Mouse (Mus musculus): ENCODE measurements at regions not wholly inside any gene's neighbourhood (a gene's known extent, or its start where the extent isn't known, plus 50 kb on each side); places are given as distances from the start of the nearest gene placed in this dataset.

DNA sequence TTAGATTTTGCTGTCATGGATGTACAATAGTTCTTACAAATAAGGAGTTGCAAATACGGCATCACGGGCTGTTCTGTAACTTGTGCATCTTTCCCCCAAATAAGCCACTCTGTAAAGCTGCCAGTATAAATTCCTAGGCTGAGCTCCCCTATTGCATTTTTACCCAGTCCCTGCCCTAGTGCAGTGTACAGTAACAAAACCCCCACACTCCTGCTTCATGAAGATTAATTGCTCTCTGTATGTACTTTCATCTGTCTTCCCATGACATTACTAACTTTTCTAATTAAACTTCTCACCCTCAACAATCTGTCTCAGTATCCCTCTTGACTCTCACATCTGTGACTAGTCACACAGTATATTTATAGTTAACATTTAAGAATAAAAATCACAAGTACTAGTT lies 73.4 kb downstream of the Tm4sf1 start:
- no peak for DNase-seq

DNA sequence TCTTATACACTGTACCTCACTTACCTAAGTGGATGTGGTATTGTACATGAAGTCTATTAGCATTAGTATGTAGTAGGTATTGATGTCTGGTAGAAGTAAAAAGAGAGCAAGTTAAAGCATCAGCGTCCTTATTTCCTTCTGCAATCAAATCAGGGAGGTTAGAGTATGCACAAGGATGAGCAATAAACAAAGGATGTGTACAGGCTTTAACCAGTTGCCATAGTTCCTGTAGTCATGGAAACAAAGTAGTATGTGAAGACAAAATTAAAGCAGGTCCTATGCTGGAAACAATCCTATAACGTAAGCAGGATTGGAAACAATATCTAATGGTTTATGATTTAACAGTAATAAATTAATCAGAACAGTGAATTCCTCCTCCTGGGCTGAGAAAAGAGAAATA lies 78.0 kb downstream of the Tm4sf1 start:
- intact Hi-C loops (cut with DNase I), result no loop called here
- no peak for TF ChIP-seq CTCF (IDR thresholded peaks at IDR 0.05)
- DNase-seq, result no peak
- no peak overlapping the region for H3K4me3 ChIP-seq
- H3K27ac ChIP-seq, result no peak overlapping the region

More for the DNA sequence above, 73.4 kb downstream of the Tm4sf1 start:
- intact Hi-C loops (cut with DNase I), result no loop called here
- H3K4me3 ChIP-seq, result no peak overlapping the region
- no peak overlapping the region for H3K27ac ChIP-seq
- TF ChIP-seq CTCF (IDR thresholded peaks at IDR 0.05), result no peak

DNA sequence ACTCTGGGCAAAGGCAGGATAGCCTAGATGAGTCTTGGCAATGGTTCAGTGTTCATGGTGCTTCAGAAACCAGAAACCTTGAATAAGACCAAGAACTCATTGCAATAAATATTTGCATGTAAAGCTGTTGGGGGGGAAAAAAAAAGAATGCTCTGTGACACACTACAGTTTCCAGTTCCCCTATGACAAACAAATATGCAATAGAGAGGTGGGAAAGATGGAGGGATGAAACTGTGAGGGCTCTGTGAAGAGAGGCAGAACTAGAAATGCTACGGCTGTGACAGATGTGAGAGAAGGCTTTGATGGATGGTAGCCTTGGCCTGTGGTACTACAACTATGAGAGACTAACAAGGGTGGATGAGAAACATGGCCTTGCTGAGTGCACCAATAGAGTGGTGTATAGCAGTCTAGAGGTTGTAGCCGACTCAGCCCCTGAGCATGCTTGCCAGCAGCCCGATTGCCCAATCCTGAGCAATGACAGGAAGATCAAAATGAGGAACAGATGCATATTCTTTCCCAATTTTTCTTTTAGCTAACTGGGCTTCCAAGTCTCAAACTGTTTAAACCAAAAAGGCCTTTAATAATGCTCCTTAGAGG lies 79.4 kb downstream of the Tm4sf1 start:
- no peak overlapping the region for H3K27ac ChIP-seq
- peak; percentile 24 for DNase-seq
- H3K4me3 ChIP-seq, result no peak overlapping the region
- intact Hi-C loops (cut with DNase I), result no loop called here
- TF ChIP-seq CTCF (IDR thresholded peaks at IDR 0.05), result no peak

DNA sequence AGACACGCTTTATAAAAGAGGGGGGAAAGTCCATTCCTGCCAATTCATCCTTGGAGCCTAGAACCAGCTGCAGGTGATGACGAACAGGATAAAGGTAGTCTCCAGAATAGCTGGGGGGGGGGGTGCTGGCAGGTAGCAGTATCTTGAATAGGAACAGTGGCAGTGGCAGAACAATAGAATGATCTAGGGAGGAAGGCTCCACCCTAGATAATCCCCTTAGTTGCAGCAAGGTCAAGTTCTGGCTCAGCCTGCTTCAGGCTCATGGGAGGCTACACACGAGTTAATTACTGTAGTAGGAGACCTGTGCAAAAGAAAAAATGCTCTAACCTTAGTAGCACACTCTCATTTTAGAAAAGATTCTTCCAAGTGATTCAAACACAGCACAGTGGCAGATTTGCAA lies 83.4 kb downstream of the Tm4sf1 start:
- no peak for DNase-seq
- no peak for TF ChIP-seq CTCF (IDR thresholded peaks at IDR 0.05)
- no peak overlapping the region for H3K4me3 ChIP-seq
- H3K27ac ChIP-seq, result no peak overlapping the region
- intact Hi-C loops (cut with DNase I), result no loop called here

GRCm38 (mm10) chr3:57204066-57204723 lies 97.6 kb downstream of the Tm4sf1 start:
- Histone ChIP-seq H3K27ac (no peak overlapping the region), H3K4me3 (no peak overlapping the region)
- peak; percentile 22 for DNase-seq
- peak; percentile 74 for TF ChIP-seq CTCF (IDR thresholded peaks at IDR 0.05)
- intact Hi-C loops (cut with DNase I), result loop anchor here (2.0 to 10.0 kb wide), 2 partner anchors 1195 to 1709 kb away; no protein-coding TSS in a partner anchor

- H3K4me3 ChIP-seq, result no peak overlapping the region
- H3K27ac ChIP-seq, result no peak overlapping the region
- intact Hi-C loops (cut with DNase I), result loop anchor here (10.0 kb wide), 1 partner anchor 1709 kb away; no protein-coding TSS in a partner anchor
- no peak for TF ChIP-seq CTCF (IDR thresholded peaks at IDR 0.05)
- DNase-seq, result no peak
These were observed 98.4 kb downstream of the Tm4sf1 start for GRCm38 (mm10) chr3:57203418-57203817.

DNA sequence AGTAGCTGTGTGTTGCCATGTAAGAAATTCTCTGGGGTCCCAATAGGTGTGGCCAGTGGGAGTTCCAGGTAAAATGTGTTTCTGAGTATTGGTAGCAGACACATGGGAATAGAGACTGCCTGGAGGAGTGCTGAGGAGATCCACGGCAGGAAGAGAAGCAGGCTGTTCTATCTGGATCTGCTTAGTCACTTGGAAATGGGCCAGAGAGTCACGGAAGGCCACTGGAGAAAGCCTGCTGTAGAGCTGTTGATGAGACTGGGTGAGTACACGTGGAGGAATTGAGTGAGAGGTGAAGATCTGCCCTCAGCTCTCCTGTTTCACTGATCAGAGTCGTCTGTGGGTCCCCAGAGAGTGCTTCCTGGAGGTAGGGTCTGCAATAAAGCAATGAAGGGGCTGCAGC lies 120.2 kb downstream of the Tm4sf1 start:
- intact Hi-C loops (cut with DNase I), result no loop called here
- H3K4me3 ChIP-seq, result no peak overlapping the region
- TF ChIP-seq CTCF (IDR thresholded peaks at IDR 0.05), result no peak
- no peak for DNase-seq
- H3K27ac ChIP-seq, result no peak overlapping the region

DNA sequence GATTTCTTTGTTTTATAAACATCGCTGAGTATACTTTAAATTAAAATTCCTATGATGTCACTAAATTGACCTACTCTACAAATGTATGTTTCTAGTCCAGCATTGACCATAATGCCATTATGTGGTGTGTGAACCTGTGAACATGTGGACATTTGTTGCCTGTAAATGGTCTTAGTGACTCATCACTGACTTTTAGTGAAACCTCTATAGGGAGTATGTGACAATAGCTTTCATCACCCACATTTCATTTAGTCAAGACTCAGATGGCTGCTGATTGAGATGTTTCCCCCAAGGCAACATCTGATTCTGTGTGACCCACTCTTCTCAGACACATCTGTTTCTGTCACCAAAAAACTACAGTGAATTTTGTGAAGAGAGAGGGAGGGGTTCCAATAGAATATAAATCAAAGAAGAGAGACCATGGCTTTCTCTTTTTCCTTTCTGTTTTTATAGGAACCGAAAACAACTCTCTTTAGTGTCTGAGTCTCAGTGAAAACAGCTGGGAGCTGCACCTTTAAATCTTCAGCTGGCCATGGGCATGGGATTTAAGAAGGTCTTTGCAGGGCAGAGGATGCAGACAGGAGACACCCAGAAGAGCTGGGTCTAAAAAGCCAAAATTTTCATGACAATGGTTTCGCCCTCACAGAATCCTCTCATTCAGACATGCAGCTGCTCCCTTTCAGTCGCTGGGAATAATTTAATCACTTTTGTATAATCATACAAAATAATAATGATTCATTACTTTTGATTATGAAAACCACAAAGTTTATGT lies 148.4 kb downstream of the Tm4sf1 start:
- no peak for DNase-seq
- Histone ChIP-seq H3K27ac (no peak overlapping the region), H3K4me3 (no peak overlapping the region)
- intact Hi-C loops (cut with DNase I), result no loop called here
- TF ChIP-seq CTCF (IDR thresholded peaks at IDR 0.05), result no peak

- intact Hi-C loops (cut with DNase I), result no loop called here
These were observed 152.6 kb downstream of the Tm4sf1 start for GRCm38 (mm10) chr3:57149156-57149555.

DNA sequence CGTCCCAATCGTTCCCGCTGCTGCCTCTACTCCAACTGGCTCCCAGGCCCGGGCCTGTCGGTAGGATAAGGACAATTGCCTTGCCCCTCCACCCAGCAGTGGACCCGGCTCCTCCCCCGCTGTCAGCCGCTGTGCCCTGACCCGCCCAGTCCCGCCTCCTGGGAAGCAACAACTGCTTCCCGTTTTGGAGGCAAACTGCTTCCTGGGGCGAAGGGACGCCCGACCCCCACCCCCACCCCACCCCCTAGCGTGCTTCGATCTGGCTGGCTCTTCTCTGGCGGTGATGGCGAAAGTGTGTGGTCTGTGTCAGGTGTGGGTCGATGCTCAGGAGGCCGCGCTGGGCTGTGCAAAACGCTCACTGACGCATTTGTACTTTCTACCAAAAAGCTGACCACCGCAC lies 164.9 kb downstream of the Tm4sf1 start:
- Histone ChIP-seq H3K4me3 (peak overlapping the region; percentile 43), H3K27ac (no peak overlapping the region)
- DNase-seq, result peak; percentile 21
- no peak for TF ChIP-seq CTCF (IDR thresholded peaks at IDR 0.05)
- intact Hi-C loops (cut with DNase I), result no loop called here

More at GRCm38 (mm10) chr3:57149156-57149555, 152.6 kb downstream of the Tm4sf1 start:
- Histone ChIP-seq H3K4me3 (no peak overlapping the region), H3K27ac (no peak overlapping the region)
- DNase-seq, result no peak
- TF ChIP-seq CTCF (IDR thresholded peaks at IDR 0.05), result no peak

DNA sequence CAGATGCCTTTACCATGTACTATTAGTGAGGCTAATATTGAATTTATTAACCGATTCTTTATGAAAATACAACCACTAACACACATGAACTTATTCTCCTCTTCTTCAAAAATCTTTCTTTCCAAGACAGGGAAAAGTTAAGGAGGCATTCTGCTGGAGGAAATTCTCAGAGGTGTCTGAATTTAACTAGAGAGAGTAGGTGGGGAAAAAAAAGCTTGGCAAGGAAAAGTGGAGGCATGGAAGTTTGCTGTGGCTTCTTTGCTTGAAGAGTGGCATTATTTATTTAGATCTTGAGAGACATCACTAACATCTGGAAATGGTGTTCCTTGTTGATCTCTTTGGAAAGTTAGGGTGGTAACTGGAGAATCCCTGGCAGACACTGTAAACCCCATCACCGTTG lies 173.2 kb downstream of the Tm4sf1 start:
- TF ChIP-seq CTCF (IDR thresholded peaks at IDR 0.05), result no peak
- intact Hi-C loops (cut with DNase I), result no loop called here
- Histone ChIP-seq H3K4me3 (no peak overlapping the region), H3K27ac (no peak overlapping the region)
- no peak for DNase-seq

DNA sequence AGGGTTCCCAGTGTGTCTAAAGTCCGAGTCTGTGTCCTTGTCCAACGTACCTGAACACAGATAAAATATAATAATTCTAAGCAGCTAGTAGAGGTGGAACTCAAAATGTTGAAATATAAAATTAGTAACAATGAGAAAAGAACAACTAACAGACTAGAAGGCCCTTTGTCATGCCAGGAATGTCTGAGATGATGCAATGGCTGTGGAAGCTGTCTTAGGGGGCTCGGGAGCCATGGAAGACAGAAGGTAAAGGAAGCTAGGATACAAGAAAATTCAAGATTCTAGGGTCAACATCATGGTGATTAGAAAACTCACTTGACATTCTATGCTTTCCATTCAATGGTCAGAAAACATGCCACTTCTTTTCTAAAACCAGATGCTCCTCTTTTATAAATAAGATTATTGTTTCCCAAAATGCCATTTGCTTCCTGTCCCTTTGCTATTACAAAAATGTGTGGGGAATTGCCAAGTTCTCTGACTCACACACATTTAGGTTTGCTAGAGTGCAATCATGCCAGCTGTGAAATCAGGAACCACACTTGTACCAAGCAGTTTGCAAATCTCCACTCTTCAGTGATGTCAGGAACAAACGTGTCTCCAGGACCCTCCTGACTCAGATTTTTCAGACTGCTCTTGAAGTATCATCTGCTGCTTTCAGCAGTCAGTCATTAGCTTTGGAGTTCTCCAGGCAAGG lies 175.8 kb downstream of the Tm4sf1 start:
- no peak for TF ChIP-seq CTCF (IDR thresholded peaks at IDR 0.05)
- H3K4me3 ChIP-seq, result no peak overlapping the region
- intact Hi-C loops (cut with DNase I), result no loop called here
- H3K27ac ChIP-seq, result no peak overlapping the region
- DNase-seq, result no peak

- no peak for TF ChIP-seq CTCF (IDR thresholded peaks at IDR 0.05)
- DNase-seq, result no peak
- no peak overlapping the region for H3K27ac ChIP-seq
- no peak overlapping the region for H3K4me3 ChIP-seq
- intact Hi-C loops (cut with DNase I), result no loop called here
These were observed 183.8 kb downstream of the Tm4sf1 start for GRCm38 (mm10) chr3:57118016-57118415.

Measured in gastrocnemius, adult 2 months (tissue).